Mouse (Mus musculus) embryonic fibroblast, embryonic 13.5 days (primary cell): Measurements from ENCODE around the gene Tmem156. TPM values are rescaled to one million over a fixed set of nuclear protein-coding genes. Genes with fewer than 3 reads are reported as not detected.
A peak's percentile ranks its signal among the peaks of the same experiment; 100 is the strongest.
"Not testable (repeated sequence)": the region's sequence is repeated elsewhere in the genome, so short reads cannot be mapped to it uniquely, and the experiment has no call there.

Experiments
- H3K27ac ChIP-seq: 2 replicates; pipeline ENCODE4 v1.5.1; 2012; ENCODE audit warnings: low read length, control low read depth, inconsistent platforms; ENCODE audit not compliant: insufficient read depth
- H3K4me1 ChIP-seq: 2 replicates; pipeline ENCODE4 v1.6.1; 2011; ENCODE audit warnings: low read length; ENCODE audit not compliant: control insufficient read depth, insufficient read depth
- H3K4me3 ChIP-seq: 2 replicates; pipeline ENCODE4 v1.5.1; 2011; ENCODE audit warnings: mild to moderate bottlenecking, control low read depth, low read length; ENCODE audit not compliant: insufficient read depth
- CTCF ChIP-seq: IDR thresholded peaks from 2 replicates; pipeline ENCODE4 v1.5.1; 2011; ENCODE audit warnings: mild to moderate bottlenecking, control low read depth, low read length, moderate library complexity, borderline replicate concordance; ENCODE audit not compliant: insufficient read depth
- POLR2A ChIP-seq: IDR thresholded peaks from 2 replicates; pipeline ENCODE4 v1.6.1; 2011; ENCODE audit warnings: low read depth, mild to moderate bottlenecking, control low read depth, low read length, moderate library complexity
- polyA plus RNA-seq: library from polyadenylated mRNA; stranded (reverse); fragments of >200 nt; gene quantifications from 2 replicates; pipeline ENCODE4 v1.2.4, GENCODE M21; 2011; ENCODE audit warnings: low read depth; ENCODE audit not compliant: missing spikeins, insufficient read length

The Tmem156 gene
- polyA plus RNA-seq, 1 experiment = not detected

GRCm38 (mm10) chr5:65119495-65119894 is 27.6 kb upstream of the Tmem156 start:
- Histone ChIP-seq H3K4me3 (no peak overlapping the region), H3K27ac (no peak overlapping the region), H3K4me1 (no peaks in the 10 kb centered on the region)
- TF ChIP-seq CTCF (no peak), POLR2A (no peak)

GRCm38 (mm10) chr5:65116789-65117188 is 24.9 kb upstream of the Tmem156 start:
- no peak for TF ChIP-seq CTCF
- H3K4me1 ChIP-seq = no peaks in the 10 kb centered on the region
- no peak overlapping the region for H3K27ac ChIP-seq
- H3K4me3 ChIP-seq = no peak overlapping the region

- no peak for TF ChIP-seq CTCF
- no peak for TF ChIP-seq POLR2A
- Histone ChIP-seq H3K4me1 (no peaks in the 10 kb centered on the region), H3K27ac (no peak overlapping the region), H3K4me3 (no peak overlapping the region)
These were observed 21.4 kb upstream of the Tmem156 start for GRCm38 (mm10) chr5:65113323-65113722.

- not testable (repeated sequence) for H3K4me3 ChIP-seq, H3K4me1 ChIP-seq, H3K27ac ChIP-seq
These were observed 20.3 kb upstream of the Tmem156 start for GRCm38 (mm10) chr5:65112225-65112624.

- Histone ChIP-seq H3K4me1 (0 out of 2 replicates have a peak, but pooled peaks cover 2% of the 10 kb centered on the region), H3K4me3 (peak overlapping the region; percentile 50), H3K27ac (0 out of 2 replicates have a peak overlapping the region, but pooled peaks have one; percentile 1)
- TF ChIP-seq CTCF = no peak
- no peak for TF ChIP-seq POLR2A
These were observed 16.0 kb upstream of the Tmem156 start for GRCm38 (mm10) chr5:65107773-65108432.

GRCm38 (mm10) chr5:65106876-65107772 is 15.2 kb upstream of the Tmem156 start, which contains the start of gene Klhl5:
Klhl5 (plus strand) TSS chr5:65107539.
- TF ChIP-seq CTCF (no peak), POLR2A (peak; percentile 66)
- Histone ChIP-seq H3K4me1 (0 out of 2 replicates have a peak, but pooled peaks cover 2% of the 10 kb centered on the region), H3K4me3 (peak within 1 kb of the TSS; percentile 50), H3K27ac (0 out of 2 replicates have a peak within 1 kb of the TSS, but pooled peaks have one; percentile 6)

GRCm38 (mm10) chr5:65102641-65103042 is 10.7 kb upstream of the Tmem156 start:
- Histone ChIP-seq H3K4me1 (peaks cover 2% of the 10 kb centered on the region; the same call in 1 of the 2 replicates), H3K27ac (no peak overlapping the region), H3K4me3 (no peak overlapping the region)
- TF ChIP-seq CTCF (no peak), POLR2A (no peak)

GRCm38 (mm10) chr5:65102026-65102640 is 10.2 kb upstream of the Tmem156 start:
- no peak overlapping the region for H3K4me3 ChIP-seq
- peaks cover 2% of the 10 kb centered on the region; the same call in 1 of the 2 replicates for H3K4me1 ChIP-seq
- H3K27ac ChIP-seq = no peak overlapping the region
- no peak for TF ChIP-seq POLR2A
- no peak for TF ChIP-seq CTCF

- Histone ChIP-seq H3K27ac (no peak overlapping the region), H3K4me1 (peaks cover under 1% of the 10 kb centered on the region; the same call in 1 of the 2 replicates), H3K4me3 (no peak overlapping the region)
- TF ChIP-seq POLR2A (no peak), CTCF (no peak)
These were observed 9.7 kb upstream of the Tmem156 start for GRCm38 (mm10) chr5:65101621-65102020.
